Mouse (Mus musculus): ENCODE measurements around the gene Adsl. TPM values are rescaled to one million over a fixed set of nuclear protein-coding genes. Genes with fewer than 3 reads are reported as not detected.
"Not testable (repeated sequence)": the region's sequence is repeated elsewhere in the genome, so short reads cannot be mapped to it uniquely, and the experiment has no call there.

The Adsl gene
- polyA plus RNA-seq (2012; rRNA removed): 17.7 and 24.3 TPM in 2 replicates

DNA sequence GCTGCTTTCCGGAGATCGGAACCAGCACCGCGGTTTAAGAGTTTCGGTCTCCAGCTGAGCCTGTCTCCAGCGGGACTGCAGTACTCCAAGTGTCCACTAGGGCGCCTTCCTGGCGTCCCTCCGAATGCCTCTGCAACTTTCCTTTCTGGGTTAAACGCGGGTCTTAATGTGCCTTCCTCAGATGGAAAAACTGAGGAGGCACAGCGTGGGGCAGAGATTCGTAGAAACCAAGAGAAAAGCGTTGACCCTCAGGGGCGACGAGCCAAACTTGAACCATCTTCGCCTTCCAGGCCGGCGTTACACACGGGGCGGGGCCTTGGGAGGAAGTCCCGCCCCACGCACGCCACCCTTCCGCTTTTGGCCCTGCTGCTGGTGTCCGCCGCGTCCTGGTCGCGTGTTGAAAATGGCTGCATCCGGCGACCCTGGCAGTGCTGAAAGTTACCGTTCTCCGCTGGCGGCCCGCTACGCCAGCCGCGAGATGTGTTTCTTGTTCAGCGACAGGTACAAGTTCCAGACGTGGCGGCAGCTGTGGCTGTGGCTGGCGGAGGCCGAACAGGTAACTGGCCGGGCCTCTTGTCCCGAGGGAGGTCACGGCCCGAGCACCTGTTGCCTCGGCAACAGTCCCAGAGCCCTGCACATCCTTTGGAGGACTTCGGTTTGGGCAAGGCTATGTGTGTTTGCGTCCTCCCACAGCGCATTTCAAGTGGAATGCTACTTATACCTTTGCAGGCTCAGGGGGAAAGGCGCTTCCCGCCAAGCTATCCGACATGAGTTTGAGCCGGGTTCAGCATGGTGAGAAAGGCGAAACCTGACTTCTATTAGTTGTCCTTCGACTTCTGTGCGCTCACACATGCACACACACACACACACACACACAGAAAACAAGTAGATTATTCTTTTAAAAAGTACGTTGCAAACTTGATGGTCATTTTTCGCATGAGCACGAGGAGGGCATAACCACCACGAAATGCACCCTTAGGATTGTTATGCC lies at the start of gene Adsl:
Gene Adsl (plus strand): TSS at position 346 of the 991 bp plus-strand sequence.
- peaks cover 17% of the 10 kb centered on the region; the same call in 1 of the 2 replicates for H3K4me1 ChIP-seq (ENCODE audit: control insufficient read depth, insufficient read depth, insufficient read length, low read length)
- peaks cover 10% of the 10 kb centered on the region for H3K36me3 ChIP-seq (ENCODE audit: control insufficient read depth, insufficient read depth, low read length)
- H3K4me3 ChIP-seq (ENCODE audit: low read depth, low read length): peak within 1 kb of the TSS; percentile 84
- no peaks in the 10 kb centered on the region for H3K27me3 ChIP-seq (ENCODE audit: control insufficient read depth, insufficient read depth, low read length)
- TF ChIP-seq CTCF (IDR thresholded peaks at IDR 0.05; ENCODE audit: extremely low read depth, insufficient read length, insufficient replicate concordance, low read depth, low read length): peak; percentile 100
- TF ChIP-seq POLR2A (IDR thresholded peaks at IDR 0.05; ENCODE audit: low read depth, low read length): no peak; the same call in 1 of the 2 replicates
- under 1% methylated on average over 63 of the region's 63 CpGs for WGBS
- H3K27ac ChIP-seq (ENCODE audit: insufficient read depth, low read depth, low read length): peak within 1 kb of the TSS; percentile 82

GRCm38 (mm10) chr15:80899806-80900205 lies 48.5 kb upstream of the Adsl start:
- H3K27ac ChIP-seq (ENCODE audit: insufficient read depth, low read depth, low read length): no peak overlapping the region
- H3K4me3 ChIP-seq (ENCODE audit: low read depth, low read length): no peak overlapping the region
- H3K36me3 ChIP-seq (ENCODE audit: control insufficient read depth, insufficient read depth, low read length): peaks cover 43% of the 10 kb centered on the region
- no peaks in the 10 kb centered on the region for H3K4me1 ChIP-seq (ENCODE audit: control insufficient read depth, insufficient read depth, insufficient read length, low read length)
- no peak for TF ChIP-seq POLR2A (IDR thresholded peaks at IDR 0.05; ENCODE audit: low read depth, low read length)
- no peaks in the 10 kb centered on the region for H3K27me3 ChIP-seq (ENCODE audit: control insufficient read depth, insufficient read depth, low read length)
- 74% methylated on average over 2 of the region's 2 CpGs for WGBS

DNA sequence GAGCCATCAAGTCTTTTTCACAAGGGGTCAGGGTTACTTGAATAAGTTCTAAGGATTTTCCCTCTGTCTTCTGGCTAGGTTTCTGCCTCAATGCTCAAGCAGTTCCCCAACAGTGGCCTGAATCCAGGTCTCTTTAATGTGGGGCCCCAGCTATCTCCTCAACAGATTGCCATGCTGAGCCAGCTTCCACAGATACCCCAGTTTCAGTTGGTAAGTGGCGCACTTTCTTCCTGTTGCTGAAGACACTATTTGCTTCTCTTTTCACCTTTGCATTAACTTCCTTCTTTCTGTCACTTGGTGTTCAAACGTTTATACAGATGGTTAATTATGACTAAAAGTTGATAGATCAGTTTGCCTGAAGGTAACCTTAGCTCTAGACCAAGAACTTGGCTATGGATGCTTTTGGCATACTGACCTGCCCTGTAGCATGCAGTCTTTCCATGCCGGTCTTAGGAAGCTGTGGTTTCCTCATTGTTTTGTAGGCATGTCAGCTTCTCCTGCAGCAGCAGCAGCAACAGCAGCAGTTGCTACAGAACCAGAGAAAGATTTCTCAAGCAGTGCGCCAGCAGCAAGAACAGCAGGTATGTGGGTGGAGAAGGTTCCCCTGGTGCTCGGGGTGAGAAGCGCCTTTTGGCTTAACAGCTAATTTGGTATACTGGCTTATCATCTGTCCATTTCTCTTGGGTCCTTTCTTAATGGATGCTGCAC lies 46.3 kb upstream of the Adsl start:
- TF ChIP-seq CTCF (IDR thresholded peaks at IDR 0.05; ENCODE audit: extremely low read depth, insufficient read length, insufficient replicate concordance, low read depth, low read length) (no peak), POLR2A (IDR thresholded peaks at IDR 0.05; ENCODE audit: low read depth, low read length) (no peak)
- H3K36me3 ChIP-seq (ENCODE audit: control insufficient read depth, insufficient read depth, low read length): peaks cover 45% of the 10 kb centered on the region
- no peaks in the 10 kb centered on the region for H3K4me1 ChIP-seq (ENCODE audit: control insufficient read depth, insufficient read depth, insufficient read length, low read length)
- WGBS: 80% methylated on average over 6 of the region's 6 CpGs
- no peak overlapping the region for H3K27ac ChIP-seq (ENCODE audit: insufficient read depth, low read depth, low read length)
- H3K27me3 ChIP-seq (ENCODE audit: control insufficient read depth, insufficient read depth, low read length): no peaks in the 10 kb centered on the region
- H3K4me3 ChIP-seq (ENCODE audit: low read depth, low read length): no peak overlapping the region

GRCm38 (mm10) chr15:80904776-80905175 lies 43.5 kb upstream of the Adsl start:
- peaks cover 47% of the 10 kb centered on the region for H3K36me3 ChIP-seq (ENCODE audit: control insufficient read depth, insufficient read depth, low read length)
- WGBS: 83% methylated on average over 6 of the region's 6 CpGs
- H3K4me1 ChIP-seq (ENCODE audit: control insufficient read depth, insufficient read depth, insufficient read length, low read length); H3K27ac ChIP-seq (ENCODE audit: insufficient read depth, low read depth, low read length); H3K4me3 ChIP-seq (ENCODE audit: low read depth, low read length); H3K27me3 ChIP-seq (ENCODE audit: control insufficient read depth, insufficient read depth, low read length): not testable (repeated sequence)

GRCm38 (mm10) chr15:80910183-80910582 lies 38.1 kb upstream of the Adsl start:
- Histone ChIP-seq H3K27me3 (ENCODE audit: control insufficient read depth, insufficient read depth, low read length) (no peaks in the 10 kb centered on the region), H3K4me1 (ENCODE audit: control insufficient read depth, insufficient read depth, insufficient read length, low read length) (peaks cover 6% of the 10 kb centered on the region; the same call in 1 of the 2 replicates), H3K4me3 (ENCODE audit: low read depth, low read length) (no peak overlapping the region), H3K27ac (ENCODE audit: insufficient read depth, low read depth, low read length) (no peak overlapping the region), H3K36me3 (ENCODE audit: control insufficient read depth, insufficient read depth, low read length) (peaks cover 40% of the 10 kb centered on the region)
- no peak for TF ChIP-seq CTCF (IDR thresholded peaks at IDR 0.05; ENCODE audit: extremely low read depth, insufficient read length, insufficient replicate concordance, low read depth, low read length)
- no peak for TF ChIP-seq POLR2A (IDR thresholded peaks at IDR 0.05; ENCODE audit: low read depth, low read length)
- WGBS: 89% methylated on average over 3 of the region's 3 CpGs

- TF ChIP-seq POLR2A (IDR thresholded peaks at IDR 0.05; ENCODE audit: low read depth, low read length) (no peak), CTCF (IDR thresholded peaks at IDR 0.05; ENCODE audit: extremely low read depth, insufficient read length, insufficient replicate concordance, low read depth, low read length) (no peak)
- Histone ChIP-seq H3K4me1 (ENCODE audit: control insufficient read depth, insufficient read depth, insufficient read length, low read length) (peaks cover 6% of the 10 kb centered on the region; the same call in 1 of the 2 replicates), H3K27ac (ENCODE audit: insufficient read depth, low read depth, low read length) (peak overlapping the region; percentile 60; the same call in 1 of the 2 replicates), H3K4me3 (ENCODE audit: low read depth, low read length) (no peak overlapping the region), H3K36me3 (ENCODE audit: control insufficient read depth, insufficient read depth, low read length) (peaks cover 38% of the 10 kb centered on the region), H3K27me3 (ENCODE audit: control insufficient read depth, insufficient read depth, low read length) (no peaks in the 10 kb centered on the region)
- WGBS: 68% methylated on average over 4 of the region's 4 CpGs
These were observed 37.3 kb upstream of the Adsl start for GRCm38 (mm10) chr15:80910790-80911531.
